In the genomic region with DNA sequence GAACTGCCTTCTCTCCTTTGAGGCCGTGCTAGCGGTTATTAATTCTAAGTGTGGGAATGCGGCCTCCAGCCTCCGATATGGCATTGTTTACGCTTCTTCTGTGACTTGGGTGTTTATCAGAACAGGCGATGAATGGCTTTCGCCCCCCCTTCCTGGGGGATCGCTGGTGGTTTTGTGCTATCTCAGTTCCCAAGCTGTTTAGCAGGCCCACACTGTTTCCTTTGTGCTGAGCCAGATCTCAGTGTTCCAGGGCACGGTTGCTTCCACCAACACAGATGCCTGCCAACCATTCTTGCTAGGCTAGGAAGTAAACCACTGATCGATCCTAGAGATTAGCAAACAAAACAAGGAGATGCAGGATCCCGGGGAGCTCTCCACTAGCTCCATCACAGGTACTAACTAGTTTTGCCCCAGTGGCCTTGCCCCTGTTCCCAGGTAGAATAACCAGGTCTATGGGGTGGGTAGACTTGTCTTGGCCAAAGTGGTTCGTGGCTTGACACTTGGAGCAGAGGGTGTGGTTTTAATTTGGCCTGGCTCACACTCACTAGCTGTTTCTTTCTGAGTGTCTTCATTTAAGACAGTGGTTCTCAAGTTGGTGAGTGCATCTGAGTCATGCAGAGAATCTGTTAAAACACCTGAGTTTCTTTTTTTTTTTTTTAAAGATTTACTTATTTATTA, we compare ENCODE assay signal across 10 mouse cellular contexts. TPM values are rescaled to one million over a fixed set of nuclear protein-coding genes. Genes with fewer than 3 reads are reported as not detected.
DNase-seq lines count a peak whose midpoint lies in the region; ATAC-seq and TF ChIP-seq lines count a peak whose summit lies in the region.
"Had no signal": no experiment of that assay in that cellular context is flagged by ENCODE, and none has a peak within 500 bp of the region (broad histone marks: within the 10 kb centered on the region; RNA-seq: fewer than 3 reads in every experiment).

No protein-coding gene starts in this region.

- no peaks in the 10 kb centered on the region for H3K36me3 ChIP-seq in lung, postnatal 0 days (ENCODE audit: insufficient read depth, low read length)
- H3K36me3 ChIP-seq in hindbrain, embryonic 12.5 days = no peaks in the 10 kb centered on the region
- H3K36me3 ChIP-seq: embryonic facial prominence, embryonic 15.5 days; midbrain, embryonic 12.5 days had no signal

- H3K4me1 ChIP-seq in lung, postnatal 0 days (ENCODE audit: insufficient read depth, low read depth, low read length) = no peaks in the 10 kb centered on the region
- no peaks in the 10 kb centered on the region for H3K4me1 ChIP-seq in hindbrain, embryonic 12.5 days
- H3K4me1 ChIP-seq: embryonic facial prominence, embryonic 15.5 days; midbrain, embryonic 12.5 days had no signal

- no peak for TF ChIP-seq CTCF in gastrocnemius, adult 2 months (IDR thresholded peaks at IDR 0.05)
- TF ChIP-seq CTCF in layer of hippocampus, adult 2 months (conservative IDR thresholded peaks at IDR 0.05) = no peak
- no peak for TF ChIP-seq CTCF in lung, postnatal 0 days (IDR thresholded peaks at IDR 0.05)

- no peak overlapping the region for H3K4me2 ChIP-seq in lung, postnatal 0 days (replicated peaks; ENCODE audit: low read depth, low read length)
- H3K4me2 ChIP-seq in hindbrain, embryonic 12.5 days (replicated peaks) = no peak overlapping the region
- H3K4me2 ChIP-seq: embryonic facial prominence, embryonic 15.5 days; midbrain, embryonic 12.5 days had no signal

- DNase-seq in gastrocnemius, adult 2 months = peak; percentile 48
- DNase-seq in gastrocnemius, postnatal 36 days = no peak
- peak; percentile 52 for DNase-seq in Muller cell, postnatal 12 days (ENCODE audit: inconsistent ontology term)
- DNase-seq in layer of hippocampus, adult 2 months (ENCODE audit: low spot score in 2 of 2) = peak; percentile 39 to 53
- peak; percentile 57 for DNase-seq in lung, postnatal 0 days (ENCODE audit: low spot score)
- no peak for DNase-seq in thymus, postnatal 14 days
- no peak for DNase-seq in frontal cortex, postnatal 14 days (ENCODE audit: low spot score in 2 of 2)

- H3K27ac ChIP-seq in gastrocnemius, adult 2 months = peak overlapping the region; percentile 82
- peak overlapping the region; percentile 82 for H3K27ac ChIP-seq in layer of hippocampus, adult 2 months
- no peak overlapping the region for H3K27ac ChIP-seq in lung, postnatal 0 days (ENCODE audit: low read length)
- H3K27ac ChIP-seq in hindbrain, embryonic 12.5 days = no peak overlapping the region
- H3K27ac ChIP-seq: embryonic facial prominence, embryonic 15.5 days; midbrain, embryonic 12.5 days had no signal

- peak; percentile 85 for ATAC-seq in lung, postnatal 0 days
- no peak for ATAC-seq in hindbrain, embryonic 12.5 days (ENCODE audit: low FRiP score)

- no peak overlapping the region for H3K4me3 ChIP-seq in gastrocnemius, adult 2 months
- H3K4me3 ChIP-seq in layer of hippocampus, adult 2 months = no peak overlapping the region
- H3K4me3 ChIP-seq in lung, postnatal 0 days (ENCODE audit: low read depth, low read length) = no peak overlapping the region
- no peak overlapping the region for H3K4me3 ChIP-seq in hindbrain, embryonic 12.5 days
- H3K4me3 ChIP-seq: embryonic facial prominence, embryonic 15.5 days; midbrain, embryonic 12.5 days had no signal

- H3K9me3 ChIP-seq in lung, postnatal 0 days (ENCODE audit: low read length) = no peaks in the 10 kb centered on the region
- no peaks in the 10 kb centered on the region for H3K9me3 ChIP-seq in hindbrain, embryonic 12.5 days (replicated peaks)
- H3K9me3 ChIP-seq: embryonic facial prominence, embryonic 15.5 days; midbrain, embryonic 12.5 days had no signal

- TF ChIP-seq EP300 in lung, postnatal 0 days (IDR thresholded peaks at IDR 0.05) = peak; percentile 93

- intact Hi-C loops in gastrocnemius, adult 2 months (cut with DNase I) = no loop called here
- intact Hi-C loops in gastrocnemius, postnatal 36 days (cut with DNase I) = loop anchor here (10.0 kb wide), 1 partner anchor 550 kb away; no protein-coding TSS in a partner anchor

- no peak overlapping the region for H3K9ac ChIP-seq in lung, postnatal 0 days (replicated peaks; ENCODE audit: low read depth)
- H3K9ac ChIP-seq in hindbrain, embryonic 12.5 days = no peak overlapping the region
- H3K9ac ChIP-seq: embryonic facial prominence, embryonic 15.5 days; midbrain, embryonic 12.5 days had no signal

- WGBS in lung, postnatal 0 days = 29% methylated on average over 12 of the region's 12 CpGs
- 58% methylated on average over 12 of the region's 12 CpGs for WGBS in hindbrain, embryonic 12.5 days

- no peaks in the 10 kb centered on the region for H3K27me3 ChIP-seq in lung, postnatal 0 days (replicated peaks; ENCODE audit: insufficient read depth, low read length)
- no peaks in the 10 kb centered on the region for H3K27me3 ChIP-seq in hindbrain, embryonic 12.5 days
- H3K27me3 ChIP-seq: embryonic facial prominence, embryonic 15.5 days; midbrain, embryonic 12.5 days had no signal

RNA-seq across cellular contexts. Expression of gene Ahctf1, which starts 50.9 kb away (rescaled TPM):
- total RNA-seq in gastrocnemius, adult 2 months (2021) = 10 to 100 TPM; 18.3 to 19.1 TPM
- total RNA-seq in gastrocnemius, postnatal 36 days (2021) = 10 to 100 TPM; 14.8 to 15.3 TPM
- total RNA-seq in layer of hippocampus, adult 2 months (2021) = 10 to 100 TPM; 40.0 to 41.8 TPM
- 9.4 and 12.7 TPM in 2 replicates for polyA plus RNA-seq in lung, postnatal 0 days (2015; fragmentation: Nextera tagmentation; extraction: Ambion mirVana)
- 29.9 and 33.9 TPM in 2 replicates for polyA plus RNA-seq in hindbrain, embryonic 12.5 days (2016; fragmentation: Nextera tagmentation; extraction: Ambion mirVana)

RNA-seq across cellular contexts. Expression of gene Gm10518, which starts 51.3 kb away (rescaled TPM):
- total RNA-seq in gastrocnemius, adult 2 months (2021) = not detected
- total RNA-seq in gastrocnemius, postnatal 36 days (2021) = not detected
- total RNA-seq in layer of hippocampus, adult 2 months (2021) = not detected
- not detected in 2 replicates for polyA plus RNA-seq in lung, postnatal 0 days (2015; fragmentation: Nextera tagmentation; extraction: Ambion mirVana)
- 0.21 TPM in 1 of 2 replicates, not detected in the other for polyA plus RNA-seq in hindbrain, embryonic 12.5 days (2016; fragmentation: Nextera tagmentation; extraction: Ambion mirVana)

Comparison
In these comparisons a context has a peak if more than half of its experiments do, and no peak if none do; other contexts are left out.
1. DNase-seq: peak in gastrocnemius, adult 2 months (single experiment), Muller cell, postnatal 12 days (single experiment), layer of hippocampus, adult 2 months (2 of 2) and lung, postnatal 0 days (single experiment); none in gastrocnemius, postnatal 36 days (0 of 2), thymus, postnatal 14 days (single experiment) and frontal cortex, postnatal 14 days (0 of 2).
2. H3K27ac ChIP-seq: peak in gastrocnemius, adult 2 months (single experiment) and layer of hippocampus, adult 2 months (single experiment); none in lung, postnatal 0 days (single experiment) and hindbrain, embryonic 12.5 days (single experiment).